15 mouse cellular contexts compared by ENCODE assay signal in the genomic region with DNA sequence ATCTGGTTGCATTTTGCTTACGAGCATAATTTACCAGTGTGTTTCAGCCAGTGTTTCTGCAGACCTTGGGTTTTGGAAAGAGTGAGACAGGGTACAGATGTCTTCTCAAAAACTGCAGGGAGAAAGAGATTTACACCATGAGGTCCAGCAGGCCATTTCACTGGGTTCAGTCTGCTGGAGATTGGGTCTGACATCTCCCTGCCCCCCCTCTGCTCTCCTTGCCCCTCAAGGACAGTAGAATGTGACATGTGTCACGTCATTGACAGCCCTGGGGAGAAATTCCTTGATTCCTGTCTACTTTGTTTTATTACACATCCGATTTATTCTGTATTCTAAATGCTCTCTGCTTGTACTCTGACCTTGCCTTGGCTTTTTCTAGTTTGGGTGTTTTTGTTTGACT. TPM values are rescaled to one million over a fixed set of nuclear protein-coding genes. Genes with fewer than 3 reads are reported as not detected.
DNase-seq lines count a peak whose midpoint lies in the region; ATAC-seq and TF ChIP-seq lines count a peak whose summit lies in the region.
"Had no signal": no experiment of that assay in that cellular context is flagged by ENCODE, and none has a peak within 500 bp of the region (broad histone marks: within the 10 kb centered on the region; RNA-seq: fewer than 3 reads in every experiment).

No protein-coding gene starts in this region.

- H3K9me3 ChIP-seq in midbrain, embryonic 12.5 days, result no peaks in the 10 kb centered on the region
- H3K9me3 ChIP-seq in midbrain, embryonic 10.5 days (replicated peaks), result no peaks in the 10 kb centered on the region
- no peaks in the 10 kb centered on the region for H3K9me3 ChIP-seq in hindbrain, embryonic 13.5 days
- no peaks in the 10 kb centered on the region for H3K9me3 ChIP-seq in midbrain, postnatal 0 days (ENCODE audit: low read length)
- H3K9me3 ChIP-seq: lung, embryonic 15.5 days had no signal

- no peak for ATAC-seq in midbrain, embryonic 12.5 days (ENCODE audit: low FRiP score, low read depth)
- no peak for ATAC-seq in hindbrain, embryonic 13.5 days (ENCODE audit: low FRiP score)
- no peak for ATAC-seq in midbrain, postnatal 0 days (ENCODE audit: low FRiP score)

- no peak for DNase-seq in cerebellum, adult 2 months
- no peak for DNase-seq in cerebellum, adult 9-10 months
- no peak for DNase-seq in midbrain, embryonic 10.5 days (ENCODE audit: low spot score)
- no peak for DNase-seq in midbrain, postnatal 0 days (ENCODE audit: low spot score)
- no peak for DNase-seq in gastrocnemius, adult 8-10 months (ENCODE audit: low spot score in 2 of 2)
- DNase-seq in spleen, postnatal 4 days (ENCODE audit: low spot score in 2 of 2), result no peak
- DNase-seq: cerebellum, adult 11-12 months; kidney, postnatal 25 days; liver; right cerebral cortex, postnatal 14 days; thymus, postnatal 14 days had no signal

- no peaks in the 10 kb centered on the region for H3K36me3 ChIP-seq in midbrain, embryonic 12.5 days
- H3K36me3 ChIP-seq in midbrain, embryonic 10.5 days, result no peaks in the 10 kb centered on the region
- H3K36me3 ChIP-seq in hindbrain, embryonic 13.5 days, result no peaks in the 10 kb centered on the region
- no peaks in the 10 kb centered on the region for H3K36me3 ChIP-seq in midbrain, postnatal 0 days (ENCODE audit: insufficient read depth, low read length)
- H3K36me3 ChIP-seq: lung, embryonic 15.5 days had no signal

- no peak overlapping the region for H3K9ac ChIP-seq in midbrain, embryonic 12.5 days (replicated peaks)
- peak overlapping the region; percentile 47; the same call in 1 of the 2 replicates for H3K9ac ChIP-seq in hindbrain, embryonic 13.5 days
- H3K9ac ChIP-seq in midbrain, postnatal 0 days (replicated peaks; ENCODE audit: low read length, poor library complexity, severe bottlenecking), result peak overlapping the region; percentile 48; the same call in 1 of the 2 replicates
- H3K9ac ChIP-seq: lung, embryonic 15.5 days had no signal

- peak overlapping the region; percentile 65 for H3K4me2 ChIP-seq in midbrain, embryonic 12.5 days (replicated peaks)
- peak overlapping the region; percentile 69 for H3K4me2 ChIP-seq in hindbrain, embryonic 13.5 days
- peak overlapping the region; percentile 71 for H3K4me2 ChIP-seq in midbrain, postnatal 0 days (ENCODE audit: low read depth, low read length, poor library complexity, severe bottlenecking)
- H3K4me2 ChIP-seq: heart, embryonic 11.5 days; lung, embryonic 15.5 days had no signal

- TF ChIP-seq CTCF in cerebellum, adult 2 months (IDR thresholded peaks at IDR 0.05; ENCODE audit: borderline replicate concordance, insufficient read depth, low read depth, low read length), result no peak
- TF ChIP-seq CTCF in midbrain, postnatal 0 days (IDR thresholded peaks at IDR 0.05), result no peak

- peak overlapping the region; percentile 52 for H3K4me3 ChIP-seq in cerebellum, adult 2 months (replicated peaks; ENCODE audit: insufficient read depth, low read depth, low read length)
- 0 out of 2 replicates have a peak overlapping the region, but pooled peaks have one; percentile 48 for H3K4me3 ChIP-seq in midbrain, embryonic 12.5 days
- no peak overlapping the region for H3K4me3 ChIP-seq in midbrain, embryonic 10.5 days
- peak overlapping the region; percentile 54 for H3K4me3 ChIP-seq in hindbrain, embryonic 13.5 days
- H3K4me3 ChIP-seq in midbrain, postnatal 0 days (ENCODE audit: low read depth, low read length), result peak overlapping the region; percentile 55
- H3K4me3 ChIP-seq: lung, embryonic 15.5 days had no signal

- 40% methylated on average over 3 of the region's 3 CpGs for WGBS in cerebellum, adult 2 months
- WGBS in midbrain, embryonic 12.5 days, result 66% methylated on average over 3 of the region's 3 CpGs
- 71% methylated on average over 3 of the region's 3 CpGs for WGBS in midbrain, embryonic 10.5 days
- 38% methylated on average over 3 of the region's 3 CpGs for WGBS in hindbrain, embryonic 13.5 days
- WGBS in midbrain, postnatal 0 days, result 33% methylated on average over 3 of the region's 3 CpGs

- no peaks in the 10 kb centered on the region for H3K27me3 ChIP-seq in cerebellum, adult 2 months (ENCODE audit: control insufficient read depth, insufficient read depth, low read length)
- peaks cover 12% of the 10 kb centered on the region; the same call in 1 of the 2 replicates for H3K27me3 ChIP-seq in midbrain, embryonic 12.5 days
- H3K27me3 ChIP-seq in midbrain, embryonic 10.5 days (ENCODE audit: low read depth, poor library complexity, severe bottlenecking), result peaks cover 32% of the 10 kb centered on the region
- H3K27me3 ChIP-seq in hindbrain, embryonic 13.5 days, result no peaks in the 10 kb centered on the region
- no peaks in the 10 kb centered on the region for H3K27me3 ChIP-seq in midbrain, postnatal 0 days (ENCODE audit: insufficient read depth, low read length)

- TF ChIP-seq POLR2A in cerebellum, adult 2 months (IDR thresholded peaks at IDR 0.05; ENCODE audit: borderline replicate concordance, insufficient read depth, low read length), result no peak

- peaks cover 15% of the 10 kb centered on the region for H3K4me1 ChIP-seq in cerebellum, adult 2 months (ENCODE audit: control insufficient read depth, insufficient read depth, low read length)
- H3K4me1 ChIP-seq in midbrain, embryonic 12.5 days, result peaks cover 18% of the 10 kb centered on the region
- peaks cover 30% of the 10 kb centered on the region for H3K4me1 ChIP-seq in midbrain, embryonic 10.5 days
- peaks cover 24% of the 10 kb centered on the region for H3K4me1 ChIP-seq in hindbrain, embryonic 13.5 days (replicated peaks)
- H3K4me1 ChIP-seq in midbrain, postnatal 0 days (ENCODE audit: insufficient read depth, low read length), result no peaks in the 10 kb centered on the region

- H3K27ac ChIP-seq in cerebellum, adult 2 months (ENCODE audit: insufficient read depth, low read length), result peak overlapping the region; percentile 54
- H3K27ac ChIP-seq in midbrain, embryonic 12.5 days (replicated peaks), result no peak overlapping the region
- H3K27ac ChIP-seq in midbrain, embryonic 10.5 days (replicated peaks), result no peak overlapping the region
- H3K27ac ChIP-seq in hindbrain, embryonic 13.5 days, result no peak overlapping the region
- H3K27ac ChIP-seq in midbrain, postnatal 0 days (ENCODE audit: low read depth, low read length), result peak overlapping the region; percentile 18; the same call in 1 of the 2 replicates
- H3K27ac ChIP-seq: lung, embryonic 15.5 days had no signal

RNA-seq across cellular contexts. Expression of gene Sgk1, which starts 2.5 kb away (rescaled TPM):
- polyA plus RNA-seq in cerebellum, adult 2 months (2012; rRNA removed), result 40.4 and 56.6 TPM in 2 replicates
- polyA plus RNA-seq in midbrain, embryonic 12.5 days (2016; fragmentation: Nextera tagmentation; extraction: Ambion mirVana), result 25.4 and 28.2 TPM in 2 replicates
- polyA plus RNA-seq in midbrain, embryonic 10.5 days (2016; fragmentation: Nextera tagmentation; extraction: Ambion mirVana), result 18.8 and 20.2 TPM in 2 replicates
- 37.0 and 40.0 TPM in 2 replicates for polyA plus RNA-seq in hindbrain, embryonic 13.5 days (2015; fragmentation: Nextera tagmentation; extraction: Ambion mirVana)
- 65.4 and 92.2 TPM in 2 replicates for total RNA-seq in midbrain, postnatal 0 days (2014; rRNA removed)
- polyA plus RNA-seq in midbrain, postnatal 0 days (2015; fragmentation: Nextera tagmentation; extraction: Ambion mirVana), result 46.6 and 48.9 TPM in 2 replicates
- 100 to 1,000 TPM; 176 to 239 (median 185) TPM for total RNA-seq in gastrocnemius, adult 8-10 months (2022)

Comparison
In these comparisons a context has a peak if more than half of its experiments do, and no peak if none do; other contexts are left out.
1. H3K27ac ChIP-seq: peak in cerebellum, adult 2 months (single experiment) and midbrain, postnatal 0 days (single experiment); none in midbrain, embryonic 12.5 days (single experiment), midbrain, embryonic 10.5 days (single experiment) and hindbrain, embryonic 13.5 days (single experiment).
2. Peak in every context shown above with its lines, with median percentiles within 50 percentile points of each other: H3K4me2 ChIP-seq.